ENCODE assay signal across 7 mouse cellular contexts in genomic region chr12:84771981-84772520, GRCm38 (mm10). TPM values are rescaled to one million over a fixed set of nuclear protein-coding genes. Genes with fewer than 3 reads are reported as not detected.
DNase-seq lines count a peak whose midpoint lies in the region; ATAC-seq and TF ChIP-seq lines count a peak whose summit lies in the region.

No protein-coding gene starts in this region.

- H3K4me1 ChIP-seq in lung, postnatal 0 days (ENCODE audit: insufficient read depth, low read depth, low read length), result peaks cover 16% of the 10 kb centered on the region; the same call in 1 of the 2 replicates
- H3K4me1 ChIP-seq in embryonic facial prominence, embryonic 13.5 days, result peaks cover 29% of the 10 kb centered on the region
- peaks cover 13% of the 10 kb centered on the region for H3K4me1 ChIP-seq in limb, embryonic 14.5 days (ENCODE audit: control insufficient read depth, insufficient read depth, low read length)
- H3K4me1 ChIP-seq in stomach, embryonic 15.5 days, result peaks cover 17% of the 10 kb centered on the region

- 0 out of 2 replicates have a peak, but pooled peaks cover 2% of the 10 kb centered on the region for H3K36me3 ChIP-seq in lung, postnatal 0 days (ENCODE audit: insufficient read depth, low read length)
- H3K36me3 ChIP-seq in embryonic facial prominence, embryonic 13.5 days, result peaks cover 10% of the 10 kb centered on the region
- peaks cover 15% of the 10 kb centered on the region; the same call in 1 of the 2 replicates for H3K36me3 ChIP-seq in limb, embryonic 14.5 days (ENCODE audit: control insufficient read depth, insufficient read depth, low read length)
- H3K36me3 ChIP-seq in stomach, embryonic 15.5 days, result no peaks in the 10 kb centered on the region

- no peaks in the 10 kb centered on the region for H3K27me3 ChIP-seq in lung, postnatal 0 days (replicated peaks; ENCODE audit: insufficient read depth, low read length)
- no peaks in the 10 kb centered on the region for H3K27me3 ChIP-seq in embryonic facial prominence, embryonic 13.5 days
- H3K27me3 ChIP-seq in limb, embryonic 14.5 days (ENCODE audit: control insufficient read depth, insufficient read depth, low read length), result no peaks in the 10 kb centered on the region
- no peaks in the 10 kb centered on the region for H3K27me3 ChIP-seq in stomach, embryonic 15.5 days (replicated peaks)

- intact Hi-C loops in left cerebral cortex, postnatal 10 days (cut with DNase I), result no loop called here

- ATAC-seq in lung, postnatal 0 days, result no peak
- ATAC-seq in embryonic facial prominence, embryonic 13.5 days (ENCODE audit: insufficient number of reproducible peaks, insufficient read depth, low FRiP score, low TSS enrichment, low read depth), result no peak
- no peak for ATAC-seq in limb, embryonic 14.5 days (ENCODE audit: low FRiP score, low read depth)
- no peak for ATAC-seq in stomach, embryonic 15.5 days (ENCODE audit: insufficient read depth, low FRiP score, low read depth)
- ATAC-seq in erythroid progenitor cell, adult 5-6 weeks (replicated peaks; ENCODE audit: low FRiP score, poor library complexity, severe bottlenecking), result no peak

- under 1% methylated on average over 10 of the region's 10 CpGs for WGBS in lung, postnatal 0 days
- WGBS in embryonic facial prominence, embryonic 13.5 days, result 2% methylated on average over 10 of the region's 10 CpGs
- 3% methylated on average over 10 of the region's 10 CpGs for WGBS in limb, embryonic 14.5 days
- WGBS in stomach, embryonic 15.5 days, result 2% methylated on average over 10 of the region's 10 CpGs

- H3K4me2 ChIP-seq in lung, postnatal 0 days (replicated peaks; ENCODE audit: low read depth, low read length), result peak overlapping the region; percentile 89
- H3K4me2 ChIP-seq in embryonic facial prominence, embryonic 13.5 days, result peak overlapping the region; percentile 83
- H3K4me2 ChIP-seq in limb, embryonic 14.5 days (replicated peaks; ENCODE audit: low read depth, low read length, severe bottlenecking), result peak overlapping the region; percentile 82
- peak overlapping the region; percentile 61 for H3K4me2 ChIP-seq in stomach, embryonic 15.5 days

- no peak for TF ChIP-seq EP300 in lung, postnatal 0 days (IDR thresholded peaks at IDR 0.05)

- no peak for TF ChIP-seq POLR2A in limb, embryonic 14.5 days (IDR thresholded peaks at IDR 0.05; ENCODE audit: borderline replicate concordance, extremely low read depth, insufficient read depth, insufficient read length)

- peak overlapping the region; percentile 96 for H3K27ac ChIP-seq in lung, postnatal 0 days (ENCODE audit: low read length)
- peak overlapping the region; percentile 96 for H3K27ac ChIP-seq in embryonic facial prominence, embryonic 13.5 days
- peak overlapping the region; percentile 94 for H3K27ac ChIP-seq in limb, embryonic 14.5 days (replicated peaks; ENCODE audit: low read depth, low read length)
- peak overlapping the region; percentile 99 for H3K27ac ChIP-seq in stomach, embryonic 15.5 days

- peak overlapping the region; percentile 79 for H3K9ac ChIP-seq in lung, postnatal 0 days (replicated peaks; ENCODE audit: low read depth)
- H3K9ac ChIP-seq in embryonic facial prominence, embryonic 13.5 days, result peak overlapping the region; percentile 85
- peak overlapping the region; percentile 76 for H3K9ac ChIP-seq in limb, embryonic 14.5 days (ENCODE audit: low read depth, low read length, severe bottlenecking)
- peak overlapping the region; percentile 78 for H3K9ac ChIP-seq in stomach, embryonic 15.5 days

- no peaks in the 10 kb centered on the region for H3K9me3 ChIP-seq in lung, postnatal 0 days (ENCODE audit: low read length)
- no peaks in the 10 kb centered on the region for H3K9me3 ChIP-seq in embryonic facial prominence, embryonic 13.5 days
- H3K9me3 ChIP-seq in limb, embryonic 14.5 days (ENCODE audit: control insufficient read depth, low read length), result no peaks in the 10 kb centered on the region
- no peaks in the 10 kb centered on the region for H3K9me3 ChIP-seq in stomach, embryonic 15.5 days

- no peak for TF ChIP-seq CTCF in lung, postnatal 0 days (IDR thresholded peaks at IDR 0.05)

- peak overlapping the region; percentile 83 for H3K4me3 ChIP-seq in lung, postnatal 0 days (ENCODE audit: low read depth, low read length)
- peak overlapping the region; percentile 78 for H3K4me3 ChIP-seq in embryonic facial prominence, embryonic 13.5 days
- H3K4me3 ChIP-seq in limb, embryonic 14.5 days (replicated peaks; ENCODE audit: low read length), result peak overlapping the region; percentile 59
- peak overlapping the region; percentile 80 for H3K4me3 ChIP-seq in stomach, embryonic 15.5 days (replicated peaks)

- DNase-seq in lung, postnatal 0 days (ENCODE audit: low spot score), result no peak
- DNase-seq in lung, adult 18-20 months, result no peak
- peak; percentile 20 for DNase-seq in limb, embryonic 14.5 days (ENCODE audit: low spot score)
- DNase-seq in left cerebral cortex, postnatal 10 days (ENCODE audit: extremely low spot score in 1 of 2, low spot score in 2 of 2), result no peak

RNA-seq across cellular contexts. Expression of gene Npc2, which starts 0.9 kb away (rescaled TPM):
- polyA plus RNA-seq in lung, postnatal 0 days (2015; fragmentation: Nextera tagmentation; extraction: Ambion mirVana), result 523 and 558 TPM in 2 replicates
- polyA plus RNA-seq in embryonic facial prominence, embryonic 13.5 days (2015; fragmentation: Nextera tagmentation; extraction: Ambion mirVana), result 78.2 and 79.1 TPM in 2 replicates
- polyA plus RNA-seq in limb, embryonic 14.5 days (2012; rRNA removed), result 76.2 and 87.7 TPM in 2 replicates
- 65.1 and 73.4 TPM in 2 replicates for polyA plus RNA-seq in limb, embryonic 14.5 days (2014; fragmentation: Nextera tagmentation; extraction: Ambion mirVana)
- polyA plus RNA-seq in stomach, embryonic 15.5 days (2015; fragmentation: Nextera tagmentation; extraction: Ambion mirVana), result 62.1 and 67.8 TPM in 2 replicates
- 42.5 and 44.9 TPM in 2 replicates for total RNA-seq in erythroid progenitor cell, adult 5-6 weeks (2015; ENCODE audit: low replicate concordance)
- 19.3 and 22.6 TPM in 2 replicates for total RNA-seq in erythroid progenitor cell, adult 5-6 weeks (2017; ENCODE audit: low replicate concordance)
- 10 to 100 TPM; 27.3 to 30.1 TPM for total RNA-seq in left cerebral cortex, postnatal 10 days (2021)

RNA-seq across cellular contexts. Expression of gene Isca2, which starts 1.0 kb away (rescaled TPM):
- 103 and 105 TPM in 2 replicates for polyA plus RNA-seq in lung, postnatal 0 days (2015; fragmentation: Nextera tagmentation; extraction: Ambion mirVana)
- polyA plus RNA-seq in embryonic facial prominence, embryonic 13.5 days (2015; fragmentation: Nextera tagmentation; extraction: Ambion mirVana), result 154 and 156 TPM in 2 replicates
- 108 TPM in 2 replicates for polyA plus RNA-seq in limb, embryonic 14.5 days (2012; rRNA removed)
- polyA plus RNA-seq in limb, embryonic 14.5 days (2014; fragmentation: Nextera tagmentation; extraction: Ambion mirVana), result 138 and 145 TPM in 2 replicates
- 119 and 125 TPM in 2 replicates for polyA plus RNA-seq in stomach, embryonic 15.5 days (2015; fragmentation: Nextera tagmentation; extraction: Ambion mirVana)
- total RNA-seq in erythroid progenitor cell, adult 5-6 weeks (2015; ENCODE audit: low replicate concordance), result 254 and 272 TPM in 2 replicates
- 80.6 and 121 TPM in 2 replicates for total RNA-seq in erythroid progenitor cell, adult 5-6 weeks (2017; ENCODE audit: low replicate concordance)
- 10 to 100 TPM; 47.4 to 51.2 TPM for total RNA-seq in left cerebral cortex, postnatal 10 days (2021)
